Mouse (Mus musculus) neural tube, embryonic 14.5 days (tissue): Measurements from ENCODE around the gene Bicd2. TPM values are rescaled to one million over a fixed set of nuclear protein-coding genes. Genes with fewer than 3 reads are reported as not detected.

Source experiments
- ATAC-seq: fragments of 200-750 bp; cut with Nextera tagmentation; 2 replicates; pipeline ENCODE4 v1.8.0; 2017; ENCODE audit warnings: low read depth, mild to moderate bottlenecking, moderate TSS enrichment, moderate library complexity
- H3K27ac ChIP-seq: fragments of 300-500 bp; sonication (generic); 2 replicates; pipeline ENCODE4 v1.5.1; 2014; ENCODE audit warnings: low read depth, mild to moderate bottlenecking, control low read depth, low read length, moderate library complexity, mixed read lengths
- H3K27me3 ChIP-seq: fragments of 300-500 bp; sonication (generic); 2 replicates; pipeline ENCODE4 v1.6.1; 2014; ENCODE audit warnings: low read length; ENCODE audit not compliant: control insufficient read depth, insufficient read depth
- H3K36me3 ChIP-seq: fragments of 300-500 bp; sonication (generic); 2 replicates; pipeline ENCODE4 v1.6.1; 2014; ENCODE audit warnings: low read length, mixed read lengths; ENCODE audit not compliant: control insufficient read depth, insufficient read depth
- H3K4me1 ChIP-seq: fragments of 300-500 bp; sonication (generic); 2 replicates; pipeline ENCODE4 v1.6.1; 2014; ENCODE audit warnings: low read length; ENCODE audit not compliant: control insufficient read depth, insufficient read depth
- H3K4me2 ChIP-seq: fragments of 300-500 bp; sonication (generic); 2 replicates; pipeline ENCODE4 v1.6.1; 2014; ENCODE audit warnings: mild to moderate bottlenecking, low read depth, low read length, control low read depth
- H3K4me3 ChIP-seq: fragments of 300-500 bp; sonication (generic); 2 replicates; pipeline ENCODE4 v1.5.1; 2014; ENCODE audit warnings: low read depth, low read length, control low read depth, mixed read lengths
- H3K9ac ChIP-seq: fragments of 300-500 bp; sonication (generic); replicated peaks from 2 replicates; pipeline ENCODE4 v1.6.1; 2014; ENCODE audit warnings: low read depth, mild to moderate bottlenecking, control low read depth, low read length, mixed read lengths
- H3K9me3 ChIP-seq: fragments of 300-500 bp; sonication (generic); 2 replicates; pipeline ENCODE4 v1.6.1; 2016; ENCODE audit warnings: low read length; ENCODE audit not compliant: control insufficient read depth
- WGBS: fragments of 180-500 bp; shearing (Covaris S2); extraction: QIAGEN DNeasy Blood & Tissue Kit; methylation state at CpG from one replicate; pipeline ENCODE4 v1.1.7; 2014; 5-methylcytosine and 5-hydroxymethylcytosine counted together
- polyA plus RNA-seq: library from polyadenylated mRNA; unstranded; fragments of >200 nt; fragmentation: Nextera tagmentation; extraction: Ambion mirVana; gene quantifications from 2 replicates; pipeline ENCODE4 v1.2.1, GENCODE M21; 2014

The Bicd2 gene
- polyA plus RNA-seq, 1 experiment from 2014 or later: 27.6 TPM

DNA sequence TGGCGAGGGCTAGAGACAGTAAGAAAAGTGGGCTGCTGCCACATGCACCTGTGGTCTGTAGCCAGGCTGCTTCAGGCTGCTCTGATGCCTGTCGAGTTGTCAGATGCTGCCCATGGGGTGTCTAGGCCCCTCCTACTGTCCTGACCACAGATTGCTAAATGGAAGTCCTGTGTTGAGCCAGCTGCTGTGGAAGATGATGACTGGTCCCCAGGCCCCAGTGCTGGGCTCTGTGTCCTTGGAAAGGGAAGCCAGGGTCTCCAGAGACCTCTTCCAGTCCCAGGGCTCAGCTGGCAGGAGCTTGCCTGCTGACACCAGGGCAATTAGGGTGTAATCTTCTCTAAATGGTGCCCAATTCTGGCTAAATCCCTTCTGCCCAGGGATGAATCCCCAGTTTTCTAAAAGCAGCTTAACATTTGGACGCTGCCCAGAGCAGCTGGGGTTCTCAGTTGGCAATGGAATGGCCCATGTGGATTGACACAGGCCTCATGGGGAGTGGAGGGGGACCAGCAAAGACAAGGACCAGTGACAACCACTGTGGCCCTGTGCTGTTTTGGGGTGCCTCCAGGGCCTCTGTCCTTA is 11.3 kb downstream of the Bicd2 start:
- Histone ChIP-seq H3K27me3 (no peaks in the 10 kb centered on the region), H3K9me3 (no peaks in the 10 kb centered on the region), H3K4me1 (peaks cover 10% of the 10 kb centered on the region; the same call in 1 of the 2 replicates), H3K4me3 (no peak overlapping the region), H3K36me3 (no peaks in the 10 kb centered on the region), H3K27ac (no peak overlapping the region), H3K9ac (no peak overlapping the region), H3K4me2 (no peak overlapping the region)
- WGBS: 33% methylated on average over 3 of the region's 3 CpGs
- ATAC-seq: peak; percentile 68; the same call in 1 of the 2 replicates

- Histone ChIP-seq H3K4me3 (no peak overlapping the region), H3K9ac (no peak overlapping the region), H3K36me3 (no peaks in the 10 kb centered on the region), H3K4me2 (no peak overlapping the region), H3K4me1 (peaks cover 8% of the 10 kb centered on the region; the same call in 1 of the 2 replicates), H3K9me3 (no peaks in the 10 kb centered on the region), H3K27me3 (no peaks in the 10 kb centered on the region), H3K27ac (no peak overlapping the region)
- no peak for ATAC-seq
Measured at GRCm38 (mm10) chr13:49353422-49353821, 12.0 kb downstream of the Bicd2 start.

DNA sequence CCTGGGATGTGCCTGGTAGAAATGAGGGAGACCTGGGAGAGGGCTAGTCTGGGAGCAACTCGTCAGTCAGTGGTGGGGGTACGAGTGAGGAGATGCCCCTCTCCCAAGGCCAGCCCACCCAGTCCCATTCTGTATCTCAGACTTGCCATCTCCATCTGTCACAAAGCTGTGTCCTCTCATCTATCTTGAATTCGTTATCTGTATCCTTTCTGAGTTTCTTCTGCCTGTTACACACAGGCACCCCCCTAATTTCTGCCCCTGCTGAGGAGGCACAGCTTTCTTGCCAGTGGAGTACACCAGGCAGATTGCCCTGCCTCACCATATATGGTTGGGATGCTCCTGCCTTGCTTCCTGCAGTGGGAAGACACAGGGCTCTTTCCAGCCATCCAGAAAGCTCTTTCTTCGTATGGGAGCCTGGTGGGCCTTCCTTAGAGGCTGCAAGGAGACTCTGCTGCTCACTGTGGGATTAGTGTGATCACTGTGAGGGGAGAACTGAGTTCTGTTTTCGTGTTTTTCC is 12.7 kb downstream of the Bicd2 start:
- H3K27ac ChIP-seq: 0 out of 2 replicates have a peak overlapping the region, but pooled peaks have one; percentile 22

GRCm38 (mm10) chr13:49355461-49356061 is 14.2 kb downstream of the Bicd2 start:
- Histone ChIP-seq H3K27me3 (no peaks in the 10 kb centered on the region), H3K4me1 (peaks cover 7% of the 10 kb centered on the region; the same call in 1 of the 2 replicates), H3K9me3 (no peaks in the 10 kb centered on the region), H3K27ac (no peak overlapping the region), H3K4me2 (no peak overlapping the region), H3K9ac (no peak overlapping the region), H3K36me3 (no peaks in the 10 kb centered on the region), H3K4me3 (no peak overlapping the region)
- no peak for ATAC-seq
- WGBS: 82% methylated on average over 11 of the region's 11 CpGs

More for the DNA sequence above, 12.7 kb downstream of the Bicd2 start:
- ATAC-seq: no peak
- H3K4me3 ChIP-seq: no peak overlapping the region
- no peaks in the 10 kb centered on the region for H3K36me3 ChIP-seq
- H3K4me2 ChIP-seq: no peak overlapping the region
- H3K27me3 ChIP-seq: no peaks in the 10 kb centered on the region
- no peak overlapping the region for H3K9ac ChIP-seq
- H3K4me1 ChIP-seq: peaks cover 7% of the 10 kb centered on the region; the same call in 1 of the 2 replicates
- 77% methylated on average over 5 of the region's 5 CpGs for WGBS
- no peaks in the 10 kb centered on the region for H3K9me3 ChIP-seq

DNA sequence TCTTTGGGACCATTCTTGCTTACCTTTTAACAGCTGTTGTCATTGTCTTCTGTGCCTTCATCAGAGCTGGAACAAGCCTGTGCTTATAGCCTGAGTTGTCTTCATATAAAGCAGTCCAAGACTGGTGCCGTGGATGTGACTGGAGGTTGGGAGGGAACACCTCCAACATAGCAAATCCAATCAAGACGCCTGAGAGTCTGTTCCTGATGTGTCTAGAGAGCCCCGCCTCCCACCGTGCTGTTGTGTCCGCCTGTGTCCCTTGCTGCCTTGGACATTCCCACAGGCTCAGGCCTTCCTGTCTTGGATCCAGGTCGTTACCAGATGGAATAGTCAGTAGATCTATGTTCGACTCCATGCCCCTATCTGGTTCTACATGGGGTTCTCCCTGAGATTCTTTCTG is 14.7 kb downstream of the Bicd2 start:
- Histone ChIP-seq H3K36me3 (no peaks in the 10 kb centered on the region), H3K4me1 (peaks cover 10% of the 10 kb centered on the region; the same call in 1 of the 2 replicates), H3K9ac (no peak overlapping the region), H3K4me3 (no peak overlapping the region), H3K4me2 (no peak overlapping the region), H3K27ac (no peak overlapping the region), H3K27me3 (no peaks in the 10 kb centered on the region), H3K9me3 (no peaks in the 10 kb centered on the region)
- 80% methylated on average over 7 of the region's 7 CpGs for WGBS
- no peak for ATAC-seq

DNA sequence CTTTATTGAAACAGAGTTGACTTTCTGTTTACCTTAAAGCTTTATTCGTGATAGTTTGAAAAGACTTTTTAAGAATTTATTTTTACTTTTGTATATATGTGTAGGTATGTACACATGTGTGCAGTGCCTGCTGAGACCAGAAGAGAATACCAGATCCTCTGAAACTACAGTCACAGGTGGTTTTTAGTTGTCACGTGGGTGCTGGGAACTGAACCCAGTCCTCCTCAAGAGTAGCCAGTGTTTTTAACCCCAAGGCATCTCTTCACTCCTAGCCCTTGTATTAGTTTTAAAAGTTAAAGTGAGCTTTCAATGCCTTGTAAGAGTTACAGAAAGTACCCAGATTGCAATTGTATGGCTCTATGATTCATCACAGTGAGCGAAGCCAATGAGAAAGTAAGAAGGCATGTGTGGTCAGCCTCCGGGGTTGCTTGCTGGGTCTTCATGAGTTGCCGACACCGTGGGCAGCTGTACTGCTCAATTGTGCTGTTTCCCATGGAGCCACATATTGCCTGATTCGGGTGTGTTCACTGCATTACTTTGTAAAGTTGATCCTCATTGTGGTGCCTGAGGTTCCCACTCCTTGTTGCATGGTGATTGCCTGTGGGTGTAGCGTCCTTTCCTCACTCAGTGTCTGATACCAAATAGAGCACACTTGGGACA is 16.1 kb downstream of the Bicd2 start:
- ATAC-seq: no peak
- no peak overlapping the region for H3K4me2 ChIP-seq
- no peak overlapping the region for H3K9ac ChIP-seq
- no peaks in the 10 kb centered on the region for H3K9me3 ChIP-seq
- no peaks in the 10 kb centered on the region for H3K36me3 ChIP-seq
- peaks cover 8% of the 10 kb centered on the region; the same call in 1 of the 2 replicates for H3K4me1 ChIP-seq
- H3K27ac ChIP-seq: no peak overlapping the region
- H3K4me3 ChIP-seq: no peak overlapping the region
- 93% methylated on average over 8 of the region's 8 CpGs for WGBS
- no peaks in the 10 kb centered on the region for H3K27me3 ChIP-seq

- no peak overlapping the region for H3K9ac ChIP-seq
- H3K4me2 ChIP-seq: no peak overlapping the region
- H3K27me3 ChIP-seq: no peaks in the 10 kb centered on the region
- no peaks in the 10 kb centered on the region for H3K9me3 ChIP-seq
- 0 out of 2 replicates have a peak, but pooled peaks cover 6% of the 10 kb centered on the region for H3K4me1 ChIP-seq
- no peaks in the 10 kb centered on the region for H3K36me3 ChIP-seq
- 89% methylated on average over 3 of the region's 3 CpGs for WGBS
- ATAC-seq: no peak
- no peak overlapping the region for H3K27ac ChIP-seq
- H3K4me3 ChIP-seq: no peak overlapping the region
Measured at GRCm38 (mm10) chr13:49358184-49358583, 16.8 kb downstream of the Bicd2 start.

DNA sequence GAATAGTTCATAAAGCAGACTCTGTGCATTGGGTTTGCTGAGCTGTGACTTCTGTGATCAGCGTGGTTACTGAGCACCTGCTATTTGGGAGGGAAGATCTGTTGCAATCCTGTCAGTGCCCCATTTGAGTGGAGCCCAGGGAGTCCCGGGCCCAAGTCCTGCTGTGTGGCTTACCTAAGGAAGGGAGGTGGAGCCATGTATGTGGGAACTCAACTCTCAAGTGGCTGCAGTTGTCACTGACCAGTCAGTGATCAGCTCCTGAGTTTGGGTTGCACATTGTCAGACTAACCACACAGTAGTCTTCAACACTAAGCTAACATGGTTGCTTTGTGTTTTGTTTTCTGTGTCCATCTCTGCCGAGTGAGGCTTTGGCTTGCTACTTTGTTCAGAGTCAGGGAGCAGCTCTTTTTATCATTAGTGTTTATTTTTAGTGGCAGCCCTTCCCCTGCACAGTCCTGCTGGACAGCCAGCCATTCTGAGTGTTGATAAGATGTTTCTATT is 19.6 kb downstream of the Bicd2 start:
- Histone ChIP-seq H3K4me1 (0 out of 2 replicates have a peak, but pooled peaks cover 6% of the 10 kb centered on the region), H3K27ac (no peak overlapping the region), H3K9me3 (no peaks in the 10 kb centered on the region), H3K36me3 (no peaks in the 10 kb centered on the region), H3K4me2 (no peak overlapping the region), H3K4me3 (no peak overlapping the region), H3K27me3 (no peaks in the 10 kb centered on the region), H3K9ac (no peak overlapping the region)
- 45% methylated on average over 3 of the region's 3 CpGs for WGBS
- ATAC-seq: no peak

- no peak overlapping the region for H3K27ac ChIP-seq
Measured at GRCm38 (mm10) chr13:49362364-49362763, 21.0 kb downstream of the Bicd2 start.

More at GRCm38 (mm10) chr13:49362364-49362763, 21.0 kb downstream of the Bicd2 start:
- H3K9me3 ChIP-seq: no peaks in the 10 kb centered on the region
- 79% methylated on average over 7 of the region's 7 CpGs for WGBS
- no peak overlapping the region for H3K9ac ChIP-seq
- 0 out of 2 replicates have a peak, but pooled peaks cover 6% of the 10 kb centered on the region for H3K4me1 ChIP-seq
- no peaks in the 10 kb centered on the region for H3K27me3 ChIP-seq
- H3K4me3 ChIP-seq: no peak overlapping the region
- H3K36me3 ChIP-seq: no peaks in the 10 kb centered on the region
- no peak overlapping the region for H3K4me2 ChIP-seq
- no peak for ATAC-seq
